Mouse (Mus musculus) neural tube, embryonic 12.5 days (tissue): ENCODE measurements around the gene Eps15. TPM values are rescaled to one million over a fixed set of nuclear protein-coding genes. Genes with fewer than 3 reads are reported as not detected.

Experiments
- ATAC-seq: fragments of 200-750 bp; cut with Nextera tagmentation; 2 replicates; pipeline ENCODE4 v1.8.0; 2017; ENCODE audit warnings: low read depth, mild to moderate bottlenecking, moderate TSS enrichment, moderate library complexity; ENCODE audit not compliant: low FRiP score
- H3K27ac ChIP-seq: fragments of 300-500 bp; sonication (generic); 2 replicates; pipeline ENCODE4 v1.5.1; 2016
- H3K27me3 ChIP-seq: fragments of 300-500 bp; sonication (generic); replicated peaks from 2 replicates; pipeline ENCODE4 v1.6.1; 2016; ENCODE audit warnings: mild to moderate bottlenecking
- H3K36me3 ChIP-seq: fragments of 300-500 bp; sonication (generic); 2 replicates; pipeline ENCODE4 v1.6.1; 2016; ENCODE audit warnings: mild to moderate bottlenecking
- H3K4me1 ChIP-seq: fragments of 300-500 bp; sonication (generic); 2 replicates; pipeline ENCODE4 v1.6.1; 2016
- H3K4me2 ChIP-seq: fragments of 300-500 bp; sonication (generic); replicated peaks from 2 replicates; pipeline ENCODE4 v1.6.1; 2016; ENCODE audit warnings: mild to moderate bottlenecking
- H3K4me3 ChIP-seq: fragments of 300-500 bp; sonication (generic); 2 replicates; pipeline ENCODE4 v1.5.1; 2016
- H3K9ac ChIP-seq: fragments of 300-500 bp; sonication (generic); 2 replicates; pipeline ENCODE4 v1.6.1; 2016; ENCODE audit warnings: mild to moderate bottlenecking
- H3K9me3 ChIP-seq: fragments of 300-500 bp; sonication (generic); 2 replicates; pipeline ENCODE4 v1.6.1; 2016; ENCODE audit warnings: mild to moderate bottlenecking
- WGBS: fragments of 180-500 bp; shearing (Covaris S2); methylation state at CpG from one replicate; pipeline ENCODE4 v1.1.7; 2016; 5-methylcytosine and 5-hydroxymethylcytosine counted together
- polyA plus RNA-seq: library from polyadenylated mRNA; unstranded; fragments of >200 nt; fragmentation: Nextera tagmentation; extraction: Ambion mirVana; gene quantifications from 2 replicates; pipeline ENCODE4 v1.2.1, GENCODE M21; 2016

Eps15 gene
- polyA plus RNA-seq, 1 experiment from 2014 or later = 71.7 TPM

DNA sequence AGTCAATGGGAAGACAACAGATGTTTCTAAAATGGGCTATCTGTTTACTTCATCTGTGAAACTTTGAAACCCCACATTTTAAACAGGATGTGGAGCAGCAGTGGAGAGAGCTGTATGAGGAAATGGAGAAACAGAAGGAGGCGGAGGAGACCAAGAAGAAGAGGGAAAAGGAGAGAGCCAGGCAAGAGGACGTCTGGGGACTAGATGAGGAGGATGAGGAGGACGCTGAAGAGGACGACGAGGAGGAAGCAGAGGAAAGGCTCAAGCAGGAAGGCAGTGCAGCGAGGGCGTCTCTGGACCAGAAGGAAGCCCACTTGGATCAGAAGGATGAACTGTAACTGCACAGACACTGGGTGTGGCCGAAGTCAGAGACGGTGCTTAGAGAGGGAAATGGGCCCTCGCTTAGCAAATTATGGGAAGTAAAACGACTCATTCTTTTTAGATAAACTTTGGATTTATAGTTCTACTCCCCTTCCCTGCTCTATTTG, 26.4 kb upstream of the Eps15 start:
- no peak for ATAC-seq
- H3K36me3 ChIP-seq = no peaks in the 10 kb centered on the region

DNA sequence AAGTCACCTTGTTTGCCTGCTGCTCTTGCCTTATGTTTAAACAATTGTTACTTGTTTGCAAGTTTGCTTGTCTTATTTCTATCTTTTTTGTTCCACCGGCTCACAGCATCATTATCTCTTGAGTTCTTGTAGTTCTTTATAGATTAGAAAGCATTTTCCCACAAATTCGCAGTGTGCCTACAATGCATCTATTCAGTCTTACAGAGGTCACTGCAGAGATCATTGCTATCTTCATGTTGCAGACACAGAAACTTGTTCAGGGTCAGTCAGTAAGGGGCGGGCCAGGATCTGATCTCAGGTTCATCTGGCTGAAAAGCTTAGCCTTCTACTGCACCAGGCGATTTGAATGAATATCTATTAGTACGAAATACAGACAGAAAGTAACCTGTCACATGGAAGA, 25.6 kb upstream of the Eps15 start:
- H3K27ac ChIP-seq = no peak overlapping the region
- no peak for ATAC-seq
- H3K4me3 ChIP-seq = no peak overlapping the region
- H3K9me3 ChIP-seq = no peaks in the 10 kb centered on the region
- H3K4me2 ChIP-seq = no peak overlapping the region
- H3K9ac ChIP-seq = no peak overlapping the region
- 84% methylated on average over 5 of the region's 5 CpGs for WGBS
- H3K4me1 ChIP-seq = no peaks in the 10 kb centered on the region
- no peaks in the 10 kb centered on the region for H3K36me3 ChIP-seq
- H3K27me3 ChIP-seq = no peaks in the 10 kb centered on the region

More for the DNA sequence above, 26.4 kb upstream of the Eps15 start:
- Histone ChIP-seq H3K4me1 (no peaks in the 10 kb centered on the region), H3K27ac (no peak overlapping the region), H3K4me2 (no peak overlapping the region), H3K4me3 (no peak overlapping the region), H3K9me3 (no peaks in the 10 kb centered on the region), H3K27me3 (no peaks in the 10 kb centered on the region), H3K9ac (no peak overlapping the region)
- 80% methylated on average over 11 of the region's 11 CpGs for WGBS

- H3K27me3 ChIP-seq = no peaks in the 10 kb centered on the region
- no peak overlapping the region for H3K4me3 ChIP-seq
- H3K4me1 ChIP-seq = no peaks in the 10 kb centered on the region
- H3K9ac ChIP-seq = no peak overlapping the region
- no peak for ATAC-seq
- no peak overlapping the region for H3K4me2 ChIP-seq
- no peaks in the 10 kb centered on the region for H3K9me3 ChIP-seq
- WGBS = 87% methylated on average over 2 of the region's 2 CpGs
- H3K36me3 ChIP-seq = no peaks in the 10 kb centered on the region
- H3K27ac ChIP-seq = no peak overlapping the region
Observed at GRCm38 (mm10) chr4:109255321-109255720, 24.7 kb upstream of the Eps15 start.

DNA sequence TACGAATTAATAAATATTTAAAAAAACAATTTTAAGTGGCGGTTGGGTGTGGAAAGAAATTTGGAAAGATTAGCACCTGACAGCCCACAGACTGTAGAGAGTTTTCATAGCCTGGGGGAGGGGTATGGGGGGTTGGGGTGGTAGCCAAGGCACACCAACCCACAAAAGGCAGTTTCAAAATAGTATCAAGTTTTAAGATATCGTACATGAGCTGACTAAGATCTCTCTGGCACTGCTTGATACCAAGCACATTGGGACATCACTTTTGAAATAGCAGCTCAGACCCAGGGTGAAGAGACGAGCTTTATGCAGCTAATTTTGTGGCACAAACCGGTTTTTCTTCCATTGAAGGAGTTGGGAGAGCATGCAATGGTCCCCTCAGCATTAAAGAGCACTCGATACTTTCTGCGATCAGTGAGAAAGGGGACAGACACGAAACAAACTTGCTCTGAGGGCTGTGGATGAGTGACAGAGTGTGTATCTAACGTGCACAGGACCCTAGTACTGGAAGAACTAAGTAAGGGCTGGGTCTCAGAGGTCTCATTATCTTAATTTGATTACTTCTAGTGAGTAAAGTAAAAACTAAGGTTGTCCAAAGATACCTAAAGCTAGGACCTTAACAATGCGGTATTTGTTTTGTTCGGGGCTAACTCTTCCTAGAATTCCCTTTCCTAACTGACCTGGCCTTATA, 24.2 kb upstream of the Eps15 start:
- ATAC-seq = no peak
- Histone ChIP-seq H3K4me1 (no peaks in the 10 kb centered on the region), H3K36me3 (no peaks in the 10 kb centered on the region), H3K4me3 (no peak overlapping the region), H3K9me3 (no peaks in the 10 kb centered on the region), H3K9ac (no peak overlapping the region), H3K27me3 (no peaks in the 10 kb centered on the region), H3K27ac (no peak overlapping the region), H3K4me2 (no peak overlapping the region)
- WGBS = 85% methylated on average over 11 of the region's 11 CpGs

DNA sequence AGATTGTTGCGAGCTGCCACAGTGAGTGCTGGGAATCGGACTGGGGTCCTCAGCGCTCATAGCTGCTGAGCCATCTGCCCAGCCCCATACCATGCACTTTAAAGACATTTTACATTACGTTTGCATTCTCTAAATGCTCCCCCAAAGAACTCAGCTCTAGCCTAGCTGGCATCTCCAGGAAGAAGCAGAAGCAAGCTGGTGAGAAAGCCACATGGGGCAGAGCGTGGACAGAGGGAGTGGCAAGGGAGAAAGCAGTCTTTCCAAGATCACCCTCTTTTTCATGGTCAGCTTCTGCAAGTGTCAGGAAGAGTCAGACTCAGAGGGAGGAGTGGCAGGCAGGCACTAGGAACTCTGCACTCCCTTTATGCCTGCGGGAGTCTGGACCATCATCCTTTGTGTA, 23.3 kb upstream of the Eps15 start:
- H3K9me3 ChIP-seq = no peaks in the 10 kb centered on the region
- H3K4me1 ChIP-seq = no peaks in the 10 kb centered on the region
- 89% methylated on average over 6 of the region's 6 CpGs for WGBS
- H3K36me3 ChIP-seq = no peaks in the 10 kb centered on the region
- no peak overlapping the region for H3K4me3 ChIP-seq
- H3K27me3 ChIP-seq = no peaks in the 10 kb centered on the region
- no peak overlapping the region for H3K9ac ChIP-seq
- ATAC-seq = no peak
- H3K4me2 ChIP-seq = no peak overlapping the region
- H3K27ac ChIP-seq = no peak overlapping the region

DNA sequence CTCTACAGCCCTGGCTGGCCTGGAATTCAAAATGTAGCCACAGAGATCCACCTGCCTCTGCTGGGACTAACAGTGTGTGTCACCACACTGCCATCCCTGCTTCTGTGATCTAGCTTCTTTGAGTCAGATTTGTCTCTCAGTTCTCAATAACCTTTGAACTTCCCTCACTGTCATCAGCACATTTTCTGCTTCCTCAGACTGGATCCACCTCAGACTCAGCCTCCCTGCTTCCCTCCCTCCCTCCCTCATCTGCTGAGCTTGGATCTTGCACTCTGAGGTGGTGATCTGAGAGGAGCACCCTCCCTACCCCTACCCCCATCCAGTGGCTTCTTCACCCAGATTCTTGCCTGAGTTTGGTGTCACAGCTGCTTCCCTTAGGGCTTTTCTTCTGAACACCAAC, 22.4 kb upstream of the Eps15 start:
- no peak for ATAC-seq
- Histone ChIP-seq H3K9ac (no peak overlapping the region), H3K27ac (no peak overlapping the region), H3K4me1 (no peaks in the 10 kb centered on the region), H3K36me3 (no peaks in the 10 kb centered on the region), H3K27me3 (no peaks in the 10 kb centered on the region), H3K4me2 (no peak overlapping the region), H3K9me3 (no peaks in the 10 kb centered on the region), H3K4me3 (no peak overlapping the region)

DNA sequence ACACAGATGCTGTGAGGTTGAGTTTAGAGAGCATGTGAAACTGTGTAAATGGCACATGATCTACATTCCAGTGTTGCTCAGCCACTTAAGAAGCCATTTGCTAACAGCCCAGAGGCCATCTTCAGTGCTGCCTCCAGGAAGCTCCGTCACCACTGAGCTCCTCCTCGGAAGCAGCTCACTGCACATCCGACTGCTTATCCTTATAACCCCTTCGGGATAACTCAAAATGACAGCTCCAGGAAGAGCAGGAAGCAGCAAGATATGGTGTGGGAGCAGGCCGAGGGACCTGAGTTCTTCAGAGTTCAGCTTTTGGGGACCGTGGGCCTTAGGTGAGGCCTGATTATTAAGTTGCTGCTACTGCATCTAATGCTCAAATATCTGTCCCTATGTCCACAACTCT, 18.0 kb upstream of the Eps15 start:
- H3K4me3 ChIP-seq = no peak overlapping the region
- H3K4me2 ChIP-seq = no peak overlapping the region
- no peak overlapping the region for H3K27ac ChIP-seq
- H3K9me3 ChIP-seq = no peaks in the 10 kb centered on the region
- H3K27me3 ChIP-seq = no peaks in the 10 kb centered on the region
- H3K36me3 ChIP-seq = no peaks in the 10 kb centered on the region
- H3K9ac ChIP-seq = no peak overlapping the region
- ATAC-seq = no peak
- 70% methylated on average over 6 of the region's 6 CpGs for WGBS
- H3K4me1 ChIP-seq = no peaks in the 10 kb centered on the region

DNA sequence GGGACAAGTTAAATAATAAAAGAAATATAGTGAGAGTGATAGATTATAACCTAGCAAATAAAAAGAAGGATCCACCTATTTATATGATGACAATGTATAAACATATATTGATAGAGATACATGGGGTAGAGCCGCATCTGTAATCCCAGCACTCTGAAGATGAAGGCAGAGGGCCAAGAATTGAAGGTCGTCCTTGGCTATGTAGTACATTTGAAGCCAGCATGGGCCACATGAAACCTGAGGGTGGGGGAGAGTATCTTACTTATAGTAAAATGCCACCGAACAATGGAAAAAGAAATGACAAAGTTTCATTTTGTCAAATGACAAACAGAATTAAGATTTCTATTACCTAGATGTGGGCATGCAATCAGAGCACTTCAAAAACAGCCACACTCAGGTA, 14.0 kb upstream of the Eps15 start:
- Histone ChIP-seq H3K9me3 (no peaks in the 10 kb centered on the region), H3K9ac (no peak overlapping the region), H3K36me3 (no peaks in the 10 kb centered on the region), H3K27me3 (no peaks in the 10 kb centered on the region), H3K4me2 (no peak overlapping the region), H3K27ac (no peak overlapping the region), H3K4me3 (no peak overlapping the region), H3K4me1 (no peaks in the 10 kb centered on the region)
- WGBS = 87% methylated on average over 3 of the region's 3 CpGs
- ATAC-seq = no peak

DNA sequence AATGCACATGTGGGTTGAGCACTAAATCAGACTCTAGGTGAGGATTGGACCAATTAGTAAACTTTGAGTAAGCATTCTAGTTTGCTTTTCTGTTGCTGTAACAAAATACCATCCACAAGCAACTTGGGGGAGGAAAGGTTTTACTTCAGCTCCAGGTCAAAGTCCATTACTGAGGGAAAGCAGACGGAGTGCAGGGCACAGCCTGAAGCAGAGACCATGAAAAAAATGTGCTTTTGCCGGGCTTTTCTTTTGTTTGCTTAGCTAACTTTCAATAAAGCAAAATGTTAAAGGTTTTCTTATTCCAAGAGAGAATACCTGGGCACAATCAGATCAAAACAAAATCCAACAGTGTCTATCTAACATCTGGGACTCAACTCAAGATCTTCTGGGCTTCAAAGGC, 13.3 kb upstream of the Eps15 start:
- no peak overlapping the region for H3K9ac ChIP-seq
- H3K27ac ChIP-seq = no peak overlapping the region
- no peaks in the 10 kb centered on the region for H3K27me3 ChIP-seq
- no peaks in the 10 kb centered on the region for H3K36me3 ChIP-seq
- ATAC-seq = no peak
- no peak overlapping the region for H3K4me3 ChIP-seq
- H3K4me1 ChIP-seq = no peaks in the 10 kb centered on the region
- no peaks in the 10 kb centered on the region for H3K9me3 ChIP-seq
- no peak overlapping the region for H3K4me2 ChIP-seq
- 87% methylated on average over 2 of the region's 2 CpGs for WGBS

DNA sequence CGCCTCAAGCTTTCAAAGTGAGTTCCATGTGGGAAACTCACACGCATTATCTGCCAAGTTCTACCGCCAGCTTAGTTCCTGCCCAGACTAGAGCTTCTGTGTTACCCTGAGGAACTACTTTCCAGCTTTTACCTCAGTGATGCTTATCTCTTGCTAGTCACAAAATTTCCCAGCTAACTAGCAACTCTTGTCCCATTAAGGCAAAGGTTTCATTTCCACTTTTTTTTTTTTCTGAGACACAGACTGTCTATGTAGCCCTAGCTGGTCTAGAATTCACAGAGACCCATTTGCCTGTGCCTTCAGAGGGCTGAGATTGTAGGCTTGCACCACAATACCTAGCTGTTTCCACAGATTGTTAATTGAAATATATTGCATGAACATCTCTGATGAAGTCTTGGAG, 12.6 kb upstream of the Eps15 start:
- H3K4me3 ChIP-seq = no peak overlapping the region
- H3K4me1 ChIP-seq = no peaks in the 10 kb centered on the region
- H3K27me3 ChIP-seq = no peaks in the 10 kb centered on the region
- no peak overlapping the region for H3K9ac ChIP-seq
- 96% methylated on average over 3 of the region's 3 CpGs for WGBS
- H3K36me3 ChIP-seq = no peaks in the 10 kb centered on the region
- H3K27ac ChIP-seq = no peak overlapping the region
- no peak for ATAC-seq
- no peak overlapping the region for H3K4me2 ChIP-seq
- no peaks in the 10 kb centered on the region for H3K9me3 ChIP-seq

GRCm38 (mm10) chr4:109268903-109269302, 11.2 kb upstream of the Eps15 start:
- no peak overlapping the region for H3K9ac ChIP-seq
- H3K4me2 ChIP-seq = no peak overlapping the region
- ATAC-seq = no peak
- no peaks in the 10 kb centered on the region for H3K36me3 ChIP-seq
- no peaks in the 10 kb centered on the region for H3K4me1 ChIP-seq
- no peak overlapping the region for H3K27ac ChIP-seq
- H3K9me3 ChIP-seq = no peaks in the 10 kb centered on the region
- no peak overlapping the region for H3K4me3 ChIP-seq
- H3K27me3 ChIP-seq = no peaks in the 10 kb centered on the region
- 84% methylated on average over 3 of the region's 3 CpGs for WGBS

- H3K36me3 ChIP-seq = no peaks in the 10 kb centered on the region
- no peak for ATAC-seq
- 94% methylated on average over 4 of the region's 4 CpGs for WGBS
- no peak overlapping the region for H3K9ac ChIP-seq
- no peaks in the 10 kb centered on the region for H3K4me1 ChIP-seq
- H3K4me2 ChIP-seq = no peak overlapping the region
- no peaks in the 10 kb centered on the region for H3K27me3 ChIP-seq
- no peaks in the 10 kb centered on the region for H3K9me3 ChIP-seq
- no peak overlapping the region for H3K4me3 ChIP-seq
- no peak overlapping the region for H3K27ac ChIP-seq
Observed at GRCm38 (mm10) chr4:109271803-109272202, 8.3 kb upstream of the Eps15 start.

GRCm38 (mm10) chr4:109273586-109274240, 6.4 kb upstream of the Eps15 start:
- WGBS = 100% methylated on average over 2 of the region's 2 CpGs
- Histone ChIP-seq H3K27ac (no peak overlapping the region), H3K9ac (no peak overlapping the region), H3K36me3 (no peaks in the 10 kb centered on the region), H3K27me3 (no peaks in the 10 kb centered on the region), H3K4me3 (no peak overlapping the region), H3K9me3 (no peaks in the 10 kb centered on the region), H3K4me1 (no peaks in the 10 kb centered on the region), H3K4me2 (no peak overlapping the region)
- no peak for ATAC-seq
